Mouse (Mus musculus) kidney, embryonic 16.5 days (tissue): ENCODE measurements around the gene Smarcd1. TPM values are rescaled to one million over a fixed set of nuclear protein-coding genes. Genes with fewer than 3 reads are reported as not detected.

ENCODE experiments used
- ATAC-seq: fragments of 200-750 bp; cut with Nextera tagmentation; 2 replicates; pipeline ENCODE4 v1.8.0; 2017; ENCODE audit warnings: moderate TSS enrichment; ENCODE audit not compliant: low FRiP score, low TSS enrichment
- H3K27ac ChIP-seq: fragments of 300-500 bp; sonication (generic); 2 replicates; pipeline ENCODE4 v1.5.1; 2014; ENCODE audit warnings: low read length
- H3K27me3 ChIP-seq: fragments of 300-500 bp; sonication (generic); 2 replicates; pipeline ENCODE4 v1.6.1; 2014; ENCODE audit warnings: low read length, control low read depth, mixed read lengths; ENCODE audit not compliant: insufficient read depth
- H3K36me3 ChIP-seq: fragments of 300-500 bp; sonication (generic); 2 replicates; pipeline ENCODE4 v1.6.1; 2014; ENCODE audit warnings: low read length, control low read depth, mixed read lengths; ENCODE audit not compliant: insufficient read depth
- H3K4me1 ChIP-seq: fragments of 300-500 bp; sonication (generic); 2 replicates; pipeline ENCODE4 v1.6.1; 2014; ENCODE audit warnings: low read length, control low read depth, mixed read lengths; ENCODE audit not compliant: insufficient read depth
- H3K4me2 ChIP-seq: fragments of 300-500 bp; sonication (generic); replicated peaks from 2 replicates; pipeline ENCODE4 v1.6.1; 2014; ENCODE audit warnings: low read depth, low read length
- H3K4me3 ChIP-seq: fragments of 300-500 bp; sonication (generic); 2 replicates; pipeline ENCODE4 v1.5.1; 2014; ENCODE audit warnings: mild to moderate bottlenecking, low read length
- H3K9ac ChIP-seq: fragments of 300-500 bp; sonication (generic); replicated peaks from 2 replicates; pipeline ENCODE4 v1.6.1; 2014; ENCODE audit warnings: low read length
- H3K9me3 ChIP-seq: fragments of 300-500 bp; sonication (generic); 2 replicates; pipeline ENCODE4 v1.6.1; 2016; ENCODE audit warnings: low read length, control low read depth
- WGBS: fragments of 180-500 bp; shearing (Covaris S2); extraction: QIAGEN DNeasy Blood & Tissue Kit; methylation state at CpG from one replicate; pipeline ENCODE4 v1.1.7; 2014; 5-methylcytosine and 5-hydroxymethylcytosine counted together
- polyA plus RNA-seq: library from polyadenylated mRNA; unstranded; fragments of >200 nt; fragmentation: Nextera tagmentation; extraction: Ambion mirVana; gene quantifications from 2 replicates; pipeline ENCODE4 v1.2.1, GENCODE M21; 2015

The Smarcd1 gene
- polyA plus RNA-seq, 1 experiment from 2014 or later: 49.8 TPM

DNA sequence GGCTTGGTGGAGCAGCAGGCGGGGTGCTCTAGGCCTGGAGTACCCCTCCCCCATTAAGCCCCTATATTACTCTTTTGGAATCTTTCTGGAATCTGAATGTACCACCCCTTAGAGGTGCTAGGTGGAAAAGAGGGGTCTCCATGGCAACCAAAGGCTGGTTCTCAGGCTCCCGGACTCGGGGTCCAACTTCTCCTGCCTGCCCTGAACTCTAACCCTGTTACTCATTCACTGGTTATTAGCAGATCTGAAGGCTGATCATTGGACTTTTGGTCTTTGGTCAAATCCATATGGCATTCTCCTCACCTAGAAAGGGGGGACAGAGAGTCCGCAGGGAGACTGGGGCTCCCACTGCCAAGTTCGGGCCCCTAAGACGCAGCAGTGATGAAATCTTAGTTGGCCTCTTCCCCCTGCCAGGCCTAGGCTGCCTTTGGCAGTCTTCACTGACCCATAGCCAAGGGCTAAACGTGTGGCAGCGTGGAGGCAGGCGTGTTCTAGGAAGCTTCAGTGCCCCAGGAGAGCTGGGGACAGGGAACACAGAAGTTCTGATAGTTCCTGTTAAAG, 16.6 kb downstream of the Smarcd1 start:
- 63% methylated on average over 9 of the region's 9 CpGs for WGBS
- Histone ChIP-seq H3K27me3 (no peaks in the 10 kb centered on the region), H3K4me2 (peak overlapping the region; percentile 40; the same call in 1 of the 2 replicates), H3K27ac (peak overlapping the region; percentile 75), H3K9ac (0 out of 2 replicates have a peak overlapping the region, but pooled peaks have one; percentile 24), H3K9me3 (no peaks in the 10 kb centered on the region), H3K4me1 (peaks cover 50% of the 10 kb centered on the region), H3K4me3 (peak overlapping the region; percentile 33; the same call in 1 of the 2 replicates), H3K36me3 (peaks cover 12% of the 10 kb centered on the region)
- ATAC-seq: no peak

DNA sequence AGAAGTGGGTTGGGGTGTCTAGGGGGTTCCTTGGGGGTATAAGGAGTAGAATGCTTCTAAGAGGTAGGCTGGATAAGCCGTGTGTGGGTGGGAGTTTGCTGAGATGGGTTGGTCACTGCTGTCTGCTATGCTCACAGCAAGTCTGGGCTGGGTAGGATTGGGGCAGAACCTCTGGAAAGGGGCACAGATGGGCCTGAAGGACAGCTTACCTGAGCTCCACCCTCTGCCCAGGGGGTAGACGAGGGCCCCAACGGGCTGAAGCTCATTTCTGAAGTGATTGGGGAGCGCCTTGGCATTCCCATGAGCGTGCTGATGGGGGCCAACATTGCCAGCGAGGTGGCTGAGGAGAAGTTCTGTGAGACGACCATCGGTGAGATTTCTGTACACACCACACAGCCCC, 17.9 kb downstream of the Smarcd1 start:
- ATAC-seq: no peak
- Histone ChIP-seq H3K4me3 (no peak overlapping the region), H3K27ac (no peak overlapping the region), H3K9ac (no peak overlapping the region), H3K4me2 (no peak overlapping the region), H3K36me3 (0 out of 2 replicates have a peak, but pooled peaks cover 4% of the 10 kb centered on the region), H3K9me3 (no peaks in the 10 kb centered on the region), H3K27me3 (no peaks in the 10 kb centered on the region), H3K4me1 (peaks cover 63% of the 10 kb centered on the region)
- WGBS: 79% methylated on average over 8 of the region's 8 CpGs

DNA sequence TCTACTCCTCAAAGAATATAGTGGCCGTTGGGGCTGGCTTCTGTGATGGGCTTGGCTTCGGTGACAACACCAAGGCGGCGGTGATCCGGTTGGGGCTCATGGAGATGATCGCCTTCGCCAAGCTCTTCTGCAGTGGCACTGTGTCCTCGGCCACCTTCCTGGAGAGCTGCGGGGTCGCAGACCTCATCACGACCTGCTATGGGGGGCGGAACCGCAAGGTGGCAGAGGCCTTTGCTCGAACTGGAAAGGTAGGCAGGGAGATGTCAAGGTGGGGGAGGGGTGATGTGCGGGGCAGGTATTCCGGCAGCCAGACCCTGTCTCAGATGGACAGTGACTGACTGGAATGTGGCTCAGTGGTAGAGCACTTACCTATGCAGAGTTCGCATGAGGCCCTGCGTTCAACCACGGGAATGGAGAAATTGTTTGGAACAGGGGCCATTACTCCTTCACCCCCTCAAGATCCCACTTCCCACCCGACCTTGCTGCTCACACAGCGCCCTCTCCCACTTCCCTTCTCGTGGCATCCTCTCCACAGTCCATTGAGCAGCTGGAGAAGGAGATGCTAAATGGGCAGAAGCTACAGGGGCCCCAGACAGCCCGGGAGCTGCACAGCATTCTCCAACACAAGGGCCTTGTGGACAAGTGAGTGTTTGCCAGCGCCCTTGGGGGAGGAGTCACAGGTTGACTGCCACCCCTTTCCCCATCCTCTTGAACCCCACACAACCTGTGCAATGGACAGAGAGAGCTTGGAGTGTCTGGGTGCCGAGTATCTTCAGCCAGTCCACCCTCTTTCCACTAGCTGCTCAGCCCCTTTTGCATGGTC, 20.2 kb downstream of the Smarcd1 start:
- Histone ChIP-seq H3K36me3 (0 out of 2 replicates have a peak, but pooled peaks cover 4% of the 10 kb centered on the region), H3K9me3 (no peaks in the 10 kb centered on the region), H3K9ac (no peak overlapping the region), H3K27me3 (no peaks in the 10 kb centered on the region), H3K4me3 (no peak overlapping the region), H3K4me2 (no peak overlapping the region), H3K27ac (no peak overlapping the region), H3K4me1 (peaks cover 49% of the 10 kb centered on the region)
- no peak for ATAC-seq
- 72% methylated on average over 25 of the region's 25 CpGs for WGBS

DNA sequence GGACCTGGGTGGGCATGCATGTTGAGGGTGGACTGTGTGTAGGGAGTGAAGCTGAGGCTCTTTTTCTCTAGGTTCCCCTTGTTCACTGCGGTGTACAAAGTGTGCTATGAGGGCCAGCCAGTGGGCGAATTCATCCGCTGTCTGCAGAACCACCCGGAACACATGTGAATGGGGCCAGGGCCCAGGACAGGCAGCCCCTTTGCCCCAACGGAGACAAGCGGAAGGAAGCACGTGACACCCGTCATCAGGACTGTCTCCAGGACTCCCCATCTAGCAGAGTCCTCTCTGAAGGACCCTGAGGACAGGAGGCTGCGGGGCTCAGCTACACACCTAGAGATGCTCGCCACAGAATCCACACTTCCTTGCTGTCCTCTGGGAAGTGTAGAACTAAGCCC, 21.2 kb downstream of the Smarcd1 start:
- no peak overlapping the region for H3K9ac ChIP-seq
- H3K36me3 ChIP-seq: peaks cover 11% of the 10 kb centered on the region
- no peak for ATAC-seq
- peaks cover 39% of the 10 kb centered on the region for H3K4me1 ChIP-seq
- no peak overlapping the region for H3K4me2 ChIP-seq
- peak overlapping the region; percentile 98 for H3K27ac ChIP-seq
- H3K9me3 ChIP-seq: no peaks in the 10 kb centered on the region
- WGBS: 61% methylated on average over 10 of the region's 10 CpGs
- no peak overlapping the region for H3K4me3 ChIP-seq
- H3K27me3 ChIP-seq: no peaks in the 10 kb centered on the region

DNA sequence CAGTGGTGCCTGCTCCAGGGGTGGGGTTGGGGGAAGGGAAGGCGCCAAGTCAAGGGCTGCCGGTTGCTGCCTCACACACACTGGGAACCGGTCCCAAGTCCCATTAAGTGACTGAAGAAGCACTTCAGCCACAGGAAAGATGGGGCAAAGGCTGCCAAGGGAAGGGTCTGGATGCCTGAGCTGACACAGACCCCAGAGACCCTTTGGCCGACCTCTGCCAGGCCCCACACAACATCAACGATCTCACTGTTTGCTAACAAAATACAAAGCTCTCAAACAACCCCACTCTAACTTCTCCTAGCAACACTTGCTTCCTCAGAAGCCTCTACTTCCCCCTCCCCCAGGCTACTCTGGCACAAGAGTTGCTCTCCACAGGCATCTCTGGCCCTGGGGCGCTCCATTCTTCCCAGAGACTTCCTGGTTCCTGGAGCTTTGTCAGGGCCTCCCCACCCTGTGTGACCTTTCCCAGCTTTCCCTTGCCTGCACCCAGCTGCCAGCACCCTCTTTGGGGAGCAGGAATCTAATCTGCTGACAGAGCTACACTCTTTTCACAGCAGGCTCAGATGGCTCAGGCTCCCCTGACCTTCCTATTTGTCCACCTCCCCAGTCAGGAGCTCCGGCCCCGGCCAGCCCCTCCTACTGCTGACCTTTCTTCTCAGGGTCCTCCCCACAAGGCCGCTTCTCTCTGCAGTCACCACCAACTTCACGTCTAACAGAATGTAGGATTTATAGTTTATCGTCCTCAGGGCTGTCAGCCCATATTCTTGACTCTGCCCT, 21.8 kb downstream of the Smarcd1 start:
- 0 out of 2 replicates have a peak, but pooled peaks have one; percentile 5 for ATAC-seq
- 10% methylated on average over 11 of the region's 11 CpGs for WGBS
- Histone ChIP-seq H3K4me1 (peaks cover 33% of the 10 kb centered on the region), H3K27ac (peak overlapping the region; percentile 98), H3K9ac (peak overlapping the region; percentile 37; the same call in 1 of the 2 replicates), H3K4me2 (peak overlapping the region; percentile 61), H3K27me3 (no peaks in the 10 kb centered on the region), H3K9me3 (peaks cover under 1% of the 10 kb centered on the region; the same call in 1 of the 2 replicates), H3K36me3 (peaks cover 17% of the 10 kb centered on the region), H3K4me3 (0 out of 2 replicates have a peak overlapping the region, but pooled peaks have one; percentile 82)

DNA sequence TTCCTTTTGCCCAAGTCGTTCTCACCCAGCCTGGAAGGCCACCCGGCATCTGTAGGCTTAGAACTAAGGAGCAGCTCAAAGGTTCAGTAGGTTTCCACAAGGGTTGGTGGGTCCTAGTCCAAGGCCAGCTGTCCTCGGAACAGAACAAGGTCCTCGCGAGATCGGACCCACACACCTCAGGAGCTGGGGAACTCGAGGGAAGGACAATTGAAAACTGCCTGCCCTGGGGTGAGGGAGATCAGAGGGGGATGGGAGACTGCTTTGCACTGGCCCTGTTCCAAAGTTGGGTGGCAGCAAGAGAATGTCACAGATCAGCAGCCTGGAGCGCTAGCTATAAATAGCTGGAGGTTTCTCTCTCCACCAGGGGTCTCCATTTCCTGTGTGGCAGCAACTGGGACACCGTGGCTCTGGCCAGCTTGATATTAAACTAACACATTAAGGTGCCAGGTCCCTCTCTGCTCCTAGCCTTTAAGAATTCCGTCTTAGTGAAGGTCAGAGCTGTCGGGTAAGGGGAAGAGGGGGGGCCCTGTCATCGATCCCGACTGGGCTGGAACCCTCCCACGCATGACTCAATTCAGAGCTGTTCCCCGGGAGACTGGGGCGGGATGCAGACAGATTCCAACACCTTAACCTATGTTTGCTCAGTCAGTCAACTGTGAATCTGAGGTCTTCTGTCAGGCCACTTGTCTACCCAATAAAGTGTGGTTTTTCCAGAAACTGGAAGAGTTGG, 22.5 kb downstream of the Smarcd1 start:
- Histone ChIP-seq H3K9me3 (peaks cover 5% of the 10 kb centered on the region), H3K9ac (peak overlapping the region; percentile 37), H3K4me1 (peaks cover 29% of the 10 kb centered on the region), H3K27me3 (no peaks in the 10 kb centered on the region), H3K4me2 (peak overlapping the region; percentile 61), H3K27ac (peak overlapping the region; percentile 98), H3K4me3 (peak overlapping the region; percentile 82), H3K36me3 (peaks cover 24% of the 10 kb centered on the region)
- 3% methylated on average over 16 of the region's 16 CpGs for WGBS
- ATAC-seq: peak; percentile 55

DNA sequence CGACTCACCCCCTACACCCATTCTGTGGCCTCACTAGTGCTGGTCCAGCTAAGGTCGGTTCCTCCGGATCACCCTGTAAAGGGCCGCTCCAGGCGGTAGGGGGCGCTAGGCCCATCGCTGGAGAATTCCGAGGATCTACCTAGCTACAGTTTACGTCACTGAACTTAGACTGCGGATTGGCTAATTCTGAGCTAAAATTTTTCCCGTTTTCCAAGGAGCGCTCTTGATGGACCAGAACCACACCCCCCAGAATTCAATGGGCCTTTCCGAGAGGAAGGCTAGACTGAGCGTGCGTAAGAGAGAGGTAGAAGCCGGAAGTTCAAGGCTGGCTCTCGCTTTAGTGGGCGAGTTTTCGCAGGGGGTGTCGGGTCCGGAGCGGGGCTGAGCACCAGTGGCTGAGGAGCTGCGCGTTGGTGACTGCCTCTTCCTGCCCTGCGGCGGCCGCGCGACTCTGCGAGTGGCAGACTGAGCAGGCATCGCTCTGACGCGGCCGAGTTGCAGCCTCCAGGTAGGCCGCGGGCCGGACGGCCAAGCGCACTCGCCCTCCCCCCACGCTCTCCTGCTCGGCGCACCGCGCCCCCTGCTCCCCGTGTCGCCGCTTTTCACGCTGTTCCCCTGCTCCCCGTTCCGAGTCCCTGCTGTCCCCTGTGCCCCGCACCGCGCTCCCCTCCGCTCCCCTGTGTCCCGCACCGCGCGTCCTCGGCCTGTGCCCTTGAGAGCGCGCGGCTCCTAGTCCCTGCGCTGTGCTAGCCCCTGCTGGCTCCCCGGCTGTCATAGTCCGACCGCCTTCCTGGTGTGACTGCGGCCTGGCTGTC, 23.6 kb downstream of the Smarcd1 start, which contains the start of gene Cox14:
Gene Cox14 (plus strand): TSS at position 278 of the 815 bp plus-strand sequence.
- ATAC-seq: peak; percentile 94
- under 1% methylated on average over 63 of the region's 68 CpGs for WGBS

DNA sequence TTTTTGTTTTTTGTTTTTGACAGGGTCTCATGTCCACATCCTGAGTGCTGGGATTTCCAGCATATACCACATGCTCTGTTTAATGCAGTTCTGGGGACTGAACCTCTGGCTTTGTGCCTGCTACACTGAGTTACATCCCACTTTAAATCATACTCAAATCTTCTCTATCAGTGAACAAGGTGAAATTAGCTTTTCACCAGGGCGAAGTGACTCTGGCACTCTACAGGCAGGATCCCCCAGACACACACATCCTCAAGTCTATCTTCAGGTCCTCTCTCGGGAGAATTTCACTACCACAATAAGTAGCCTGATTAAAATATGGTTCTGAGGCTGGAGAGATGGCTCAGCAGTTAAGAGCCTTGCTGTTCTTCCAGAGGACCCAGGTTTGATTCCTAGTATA, 24.6 kb downstream of the Smarcd1 start:
- 69% methylated on average over 2 of the region's 2 CpGs for WGBS
- H3K27me3 ChIP-seq: no peaks in the 10 kb centered on the region
- H3K27ac ChIP-seq: no peak overlapping the region

More for the DNA sequence above, 23.6 kb downstream of the Smarcd1 start, which contains the start of gene Cox14:
- Histone ChIP-seq H3K27me3 (no peaks in the 10 kb centered on the region), H3K27ac (peak within 1 kb of the TSS; percentile 98), H3K4me3 (peak within 1 kb of the TSS; percentile 82), H3K36me3 (peaks cover 24% of the 10 kb centered on the region), H3K4me2 (peak within 1 kb of the TSS; percentile 70), H3K9ac (peak within 1 kb of the TSS; percentile 88), H3K9me3 (peaks cover 5% of the 10 kb centered on the region), H3K4me1 (peaks cover 29% of the 10 kb centered on the region)

More for the DNA sequence above, 24.6 kb downstream of the Smarcd1 start:
- H3K9ac ChIP-seq: peak overlapping the region; percentile 88
- peak overlapping the region; percentile 70 for H3K4me2 ChIP-seq
- H3K9me3 ChIP-seq: peaks cover 5% of the 10 kb centered on the region
- H3K4me1 ChIP-seq: peaks cover 29% of the 10 kb centered on the region
- peaks cover 23% of the 10 kb centered on the region for H3K36me3 ChIP-seq
- ATAC-seq: no peak
- peak overlapping the region; percentile 82 for H3K4me3 ChIP-seq
